Mouse (Mus musculus) hindbrain, embryonic 16.5 days (tissue): ENCODE results near the gene Efcab10. TPM values are rescaled to one million over a fixed set of nuclear protein-coding genes. Genes with fewer than 3 reads are reported as not detected.

Source experiments
- ATAC-seq: fragments of 200-750 bp; cut with Nextera tagmentation; 2 replicates; pipeline ENCODE4 v1.8.0; 2017; ENCODE audit warnings: moderate TSS enrichment, moderate library complexity
- H3K27ac ChIP-seq: fragments of 300-500 bp; sonication (generic); 2 replicates; pipeline ENCODE4 v1.5.1; 2014; ENCODE audit warnings: low read depth, mild to moderate bottlenecking, control low read depth, low read length, moderate library complexity
- H3K27me3 ChIP-seq: fragments of 300-500 bp; sonication (generic); replicated peaks from 2 replicates; pipeline ENCODE4 v1.6.1; 2014; ENCODE audit warnings: low read length; ENCODE audit not compliant: control insufficient read depth, insufficient read depth
- H3K36me3 ChIP-seq: fragments of 300-500 bp; sonication (generic); 2 replicates; pipeline ENCODE4 v1.6.1; 2014; ENCODE audit warnings: mild to moderate bottlenecking, low read length, moderate library complexity, mixed read lengths; ENCODE audit not compliant: control insufficient read depth, insufficient read depth
- H3K4me1 ChIP-seq: fragments of 300-500 bp; sonication (generic); 2 replicates; pipeline ENCODE4 v1.6.1; 2014; ENCODE audit warnings: low read depth, low read length; ENCODE audit not compliant: control insufficient read depth, insufficient read depth
- H3K4me2 ChIP-seq: fragments of 300-500 bp; sonication (generic); 2 replicates; pipeline ENCODE4 v1.6.1; 2014; ENCODE audit warnings: mild to moderate bottlenecking, low read length, control low read depth, moderate library complexity
- H3K4me3 ChIP-seq: fragments of 300-500 bp; sonication (generic); 2 replicates; pipeline ENCODE4 v1.5.1; 2014; ENCODE audit warnings: mild to moderate bottlenecking, low read length, control low read depth, moderate library complexity
- H3K9ac ChIP-seq: fragments of 300-500 bp; sonication (generic); 2 replicates; pipeline ENCODE4 v1.6.1; 2014; ENCODE audit warnings: low read depth, mild to moderate bottlenecking, control low read depth, low read length, moderate library complexity
- H3K9me3 ChIP-seq: fragments of 300-500 bp; sonication (generic); 2 replicates; pipeline ENCODE4 v1.6.1; 2014; ENCODE audit warnings: mild to moderate bottlenecking, low read length, moderate library complexity; ENCODE audit not compliant: control insufficient read depth
- WGBS: fragments of 180-500 bp; shearing (Covaris S2); extraction: QIAGEN DNeasy Blood & Tissue Kit; methylation state at CpG from one replicate; pipeline ENCODE4 v1.1.7; 2014; 5-methylcytosine and 5-hydroxymethylcytosine counted together
- polyA plus RNA-seq: library from polyadenylated mRNA; unstranded; fragments of >200 nt; fragmentation: Nextera tagmentation; extraction: Ambion mirVana; gene quantifications from 2 replicates; pipeline ENCODE4 v1.2.1, GENCODE M21; 2015

Gene Efcab10
- polyA plus RNA-seq, 1 experiment from 2014 or later = 6.2 TPM

GRCm38 (mm10) chr12:33411580-33412151, 17.0 kb downstream of the Efcab10 start:
- Histone ChIP-seq H3K27me3 (no peaks in the 10 kb centered on the region), H3K9me3 (no peaks in the 10 kb centered on the region), H3K4me3 (no peak overlapping the region), H3K9ac (no peak overlapping the region), H3K36me3 (no peaks in the 10 kb centered on the region), H3K4me2 (no peak overlapping the region), H3K27ac (no peak overlapping the region), H3K4me1 (no peaks in the 10 kb centered on the region)
- no peak for ATAC-seq
- WGBS = 53% methylated on average over 6 of the region's 6 CpGs

- H3K4me3 ChIP-seq = no peak overlapping the region
- H3K4me2 ChIP-seq = no peak overlapping the region
- H3K4me1 ChIP-seq = no peaks in the 10 kb centered on the region
- ATAC-seq = peak; percentile 60; the same call in 1 of the 2 replicates
- 0 out of 2 replicates have a peak overlapping the region, but pooled peaks have one; percentile 31 for H3K9ac ChIP-seq
- WGBS = 31% methylated on average over 3 of the region's 3 CpGs
- H3K9me3 ChIP-seq = no peaks in the 10 kb centered on the region
- no peaks in the 10 kb centered on the region for H3K36me3 ChIP-seq
- H3K27ac ChIP-seq = no peak overlapping the region
- no peaks in the 10 kb centered on the region for H3K27me3 ChIP-seq
Measured at GRCm38 (mm10) chr12:33424329-33424728, 29.7 kb downstream of the Efcab10 start.

- no peak for ATAC-seq
- Histone ChIP-seq H3K4me3 (no peak overlapping the region), H3K27ac (no peak overlapping the region), H3K9me3 (no peaks in the 10 kb centered on the region), H3K27me3 (no peaks in the 10 kb centered on the region), H3K4me1 (peaks cover 7% of the 10 kb centered on the region), H3K9ac (no peak overlapping the region), H3K36me3 (no peaks in the 10 kb centered on the region), H3K4me2 (no peak overlapping the region)
- 27% methylated on average over 3 of the region's 3 CpGs for WGBS
Measured at GRCm38 (mm10) chr12:33427293-33427692, 32.6 kb downstream of the Efcab10 start.

- ATAC-seq = no peak
Measured at GRCm38 (mm10) chr12:33427726-33428125, 33.1 kb downstream of the Efcab10 start.

GRCm38 (mm10) chr12:33429387-33430160, 34.9 kb downstream of the Efcab10 start, which contains the start of gene Twistnb:
Gene Twistnb (plus strand): TSS chr12:33429635.
- no peaks in the 10 kb centered on the region for H3K36me3 ChIP-seq

More at GRCm38 (mm10) chr12:33427726-33428125, 33.1 kb downstream of the Efcab10 start:
- Histone ChIP-seq H3K27me3 (no peaks in the 10 kb centered on the region), H3K4me3 (no peak overlapping the region), H3K9ac (no peak overlapping the region), H3K36me3 (no peaks in the 10 kb centered on the region), H3K4me2 (no peak overlapping the region), H3K27ac (no peak overlapping the region), H3K9me3 (no peaks in the 10 kb centered on the region), H3K4me1 (peaks cover 7% of the 10 kb centered on the region)
- 70% methylated on average over 2 of the region's 2 CpGs for WGBS

GRCm38 (mm10) chr12:33433812-33434211, 39.2 kb downstream of the Efcab10 start:
- H3K9ac ChIP-seq = no peak overlapping the region
- no peak for ATAC-seq
- H3K4me2 ChIP-seq = no peak overlapping the region
- H3K27me3 ChIP-seq = no peaks in the 10 kb centered on the region
- WGBS = 84% methylated on average over 9 of the region's 9 CpGs
- H3K36me3 ChIP-seq = no peaks in the 10 kb centered on the region
- peaks cover 7% of the 10 kb centered on the region for H3K4me1 ChIP-seq
- no peaks in the 10 kb centered on the region for H3K9me3 ChIP-seq
- no peak overlapping the region for H3K27ac ChIP-seq
- no peak overlapping the region for H3K4me3 ChIP-seq

More at GRCm38 (mm10) chr12:33429387-33430160, 34.9 kb downstream of the Efcab10 start, which contains the start of gene Twistnb:
- ATAC-seq = peak; percentile 97
- H3K4me2 ChIP-seq = peak within 1 kb of the TSS; percentile 65
- peaks cover 7% of the 10 kb centered on the region for H3K4me1 ChIP-seq
- WGBS = under 1% methylated on average over 66 of the region's 66 CpGs
- peak within 1 kb of the TSS; percentile 87 for H3K9ac ChIP-seq
- H3K27ac ChIP-seq = peak within 1 kb of the TSS; percentile 83
- H3K9me3 ChIP-seq = no peaks in the 10 kb centered on the region
- peak within 1 kb of the TSS; percentile 93 for H3K4me3 ChIP-seq
- no peaks in the 10 kb centered on the region for H3K27me3 ChIP-seq

GRCm38 (mm10) chr12:33434758-33435157, 40.1 kb downstream of the Efcab10 start:
- Histone ChIP-seq H3K27me3 (no peaks in the 10 kb centered on the region), H3K4me1 (peaks cover 7% of the 10 kb centered on the region), H3K27ac (no peak overlapping the region), H3K36me3 (peaks cover 3% of the 10 kb centered on the region; the same call in 1 of the 2 replicates), H3K4me3 (no peak overlapping the region), H3K9ac (no peak overlapping the region), H3K4me2 (no peak overlapping the region), H3K9me3 (no peaks in the 10 kb centered on the region)
- no peak for ATAC-seq
- 97% methylated on average over 4 of the region's 4 CpGs for WGBS

Other genes with a start within 250 kb of the Efcab10 start
- gene Atxn7l1, start 247.2 kb upstream of the Efcab10 start, polyA plus RNA-seq = 18.7 and 25.1 TPM in 2 replicates
- gene Twistnb, start 34.8 kb downstream of the Efcab10 start, polyA plus RNA-seq = 43.1 and 46.7 TPM in 2 replicates